Mouse (Mus musculus) CH12.LX (cell line): Measurements from ENCODE around the gene Il5ra. TPM values are rescaled to one million over a fixed set of nuclear protein-coding genes. Genes with fewer than 3 reads are reported as not detected.

Source experiments
- DNase-seq: peaks from one replicate; pipeline ENCODE4 v3.0.0-alpha.2; 2013; ENCODE audit errors: extremely low read depth
- H3K27ac ChIP-seq: 2 replicates; pipeline ENCODE4 v1.5.1; 2012; ENCODE audit warnings: low read depth, mild to moderate bottlenecking, control low read depth, moderate library complexity; ENCODE audit not compliant: insufficient read depth
- H3K27me3 ChIP-seq: replicated peaks from 2 replicates; pipeline ENCODE3; 2012; ENCODE audit warnings: inconsistent platforms
- H3K36me3 ChIP-seq, 2 experiments: replicated peaks in 1 of 2; 2 replicates each; pipeline versions ENCODE3 to v1.6.1; 2012; ENCODE audit warnings: inconsistent platforms in 1 of 2, low read length in 1 of 2, mild to moderate bottlenecking in 1 of 2, mixed read lengths in 1 of 2, moderate library complexity in 1 of 2; ENCODE audit not compliant: control insufficient read depth in 1 of 2, insufficient read depth in 1 of 2
- H3K4me1 ChIP-seq, 2 experiments: 2 replicates each; pipeline ENCODE4 v1.6.1; 2012; ENCODE audit warnings: inconsistent platforms in 1 of 2, moderate library complexity in 1 of 2; ENCODE audit not compliant: insufficient read depth in 2 of 2, control insufficient read depth in 1 of 2
- H3K4me2 ChIP-seq: 2 replicates; pipeline ENCODE4 v1.6.1; 2012; ENCODE audit warnings: low read depth, mild to moderate bottlenecking, control low read depth; ENCODE audit not compliant: poor library complexity, insufficient read depth, severe bottlenecking
- H3K4me3 ChIP-seq, 3 experiments: fragments of 150-350 bp in 1 of 3; sonication (generic) in 1 of 3; replicated peaks in 1 of 3; 2 replicates each; pipeline versions ENCODE3 to v1.5.1; 2011 to 2012; ENCODE audit warnings: low read depth in 2 of 3, low read length in 2 of 3, mild to moderate bottlenecking in 2 of 3, moderate library complexity in 2 of 3, control low read depth in 1 of 3, improper control_type of control experiment in 1 of 3, inconsistent platforms in 1 of 3, mixed read lengths in 1 of 3; ENCODE audit not compliant: poor library complexity in 1 of 3
- H3K79me2 ChIP-seq: replicated peaks from 2 replicates; pipeline ENCODE4 v1.6.1; 2012; ENCODE audit warnings: mild to moderate bottlenecking, moderate library complexity; ENCODE audit not compliant: control insufficient read depth, poor library complexity, insufficient read depth, severe bottlenecking; ENCODE audit errors: extremely low read depth
- H3K9ac ChIP-seq: 2 replicates; pipeline ENCODE4 v1.6.1; 2012; ENCODE audit warnings: low read depth, mild to moderate bottlenecking, control low read depth, moderate library complexity; ENCODE audit not compliant: insufficient read depth
- H3K9me3 ChIP-seq: replicated peaks from 2 replicates; pipeline ENCODE3; 2012; ENCODE audit warnings: low read length, inconsistent platforms, mixed read lengths
- BHLHE40 ChIP-seq: IDR thresholded peaks from 2 replicates; pipeline ENCODE4 v1.6.1; 2011; ENCODE audit warnings: mild to moderate bottlenecking, low read depth, low read length, improper control_type of control experiment
- EP300 ChIP-seq: IDR thresholded peaks from 2 replicates; pipeline ENCODE4 v1.6.1; 2011; ENCODE audit warnings: low read length, improper control_type of control experiment
- ETS1 ChIP-seq: conservative IDR thresholded peaks from 2 replicates; pipeline ENCODE4 v1.6.1; 2012; ENCODE audit warnings: low read depth, mild to moderate bottlenecking, inconsistent platforms, low read length, improper control_type of control experiment, moderate library complexity
- GABPA ChIP-seq: IDR thresholded peaks from 2 replicates; pipeline ENCODE4 v1.6.1; 2012; ENCODE audit warnings: low read depth, low read length, improper control_type of control experiment, inconsistent platforms; ENCODE audit not compliant: insufficient replicate concordance
- KAT2A ChIP-seq: IDR thresholded peaks from 2 replicates; pipeline ENCODE4 v1.6.1; 2012; ENCODE audit warnings: low read length, improper control_type of control experiment, inconsistent platforms; ENCODE audit not compliant: insufficient replicate concordance
- MAFK ChIP-seq: IDR thresholded peaks from 2 replicates; pipeline ENCODE4 v1.6.1; 2011; ENCODE audit warnings: low read length, improper control_type of control experiment; ENCODE audit not compliant: insufficient replicate concordance
- MAX ChIP-seq: IDR thresholded peaks from 2 replicates; pipeline ENCODE4 v1.6.1; 2011; ENCODE audit warnings: low read length, improper control_type of control experiment
- MXI1 ChIP-seq: IDR thresholded peaks from 2 replicates; pipeline ENCODE4 v1.6.1; 2011; ENCODE audit warnings: mild to moderate bottlenecking, low read depth, low read length, improper control_type of control experiment
- NRF1 ChIP-seq: IDR thresholded peaks from 2 replicates; pipeline ENCODE4 v1.6.1; 2014; ENCODE audit warnings: low read depth, mild to moderate bottlenecking, inconsistent platforms, low read length, improper control_type of control experiment, moderate library complexity
- POLR2AphosphoS2 ChIP-seq: IDR thresholded peaks from 2 replicates; pipeline ENCODE4 v1.6.1; 2011; ENCODE audit warnings: low read depth, low read length, improper control_type of control experiment
- SIN3A ChIP-seq: IDR thresholded peaks from 2 replicates; pipeline ENCODE4 v1.6.1; 2012; ENCODE audit warnings: low read length, improper control_type of control experiment, inconsistent platforms
- USF1 ChIP-seq: IDR thresholded peaks from 2 replicates; pipeline ENCODE4 v1.6.1; 2014; ENCODE audit warnings: low read depth, mild to moderate bottlenecking, inconsistent platforms, low read length, improper control_type of control experiment
- dilution Hi-C: fragments of 300-500 bp; cut with MboI; formaldehyde crosslinking; loops from 2 replicates; pipeline ENCODE4 v1.14.3; 2020; ENCODE audit warnings: low sequenced_read_pairs; ENCODE audit not compliant: extremely low pct_unique_long_range_greater_than_20kb, extremely low pct_ligation_motif_present
- in situ Hi-C: fragments of 300-500 bp; cut with MboI; formaldehyde crosslinking; loops from 3 replicates; pipeline ENCODE4 v1.14.3; 2019; ENCODE audit warnings: low sequenced_read_pairs, low pct_ligation_motif_present, low pct_unique_long_range_greater_than_20kb, mixed read lengths
- polyA plus RNA-seq: library from polyadenylated mRNA; unstranded; fragments of >175 nt; gene quantifications from 2 replicates; pipeline ENCODE4 v1.2.1, GENCODE M21; 2012; ENCODE audit warnings: low read depth; ENCODE audit not compliant: insufficient read length
- total RNA-seq, 2 experiments: library from RNA; depleted of rRNA; stranded (reverse); fragments of 300-350 nt in 1 of 2; fragments of >200 nt in 1 of 2; gene quantifications; 2 replicates each; pipeline ENCODE4 v1.2.3; 2012 to 2014

Il5ra gene
- total and polyA plus RNA-seq, 3 experiments, result 65.0 to 119 (median 70.2) TPM

- Histone ChIP-seq H3K4me2 (peak overlapping the region; percentile 35), H3K9me3 (no peaks in the 10 kb centered on the region), H3K9ac (peak overlapping the region; percentile 86), H3K4me3 (peak overlapping the region; percentile 60 to 74 (median 61)), H3K79me2 (peaks cover 29% of the 10 kb centered on the region), H3K27me3 (no peaks in the 10 kb centered on the region), H3K36me3 (peaks cover 9 to 25% of the 10 kb centered on the region in 2 experiments), H3K4me1 (peaks cover 3 to 65% of the 10 kb centered on the region in 2 experiments; a peak in 3 of 4 replicates), H3K27ac (peak overlapping the region; percentile 83)
- dilution Hi-C loops (no loop called here), in situ Hi-C loops (loop anchor here (5.0 kb wide), 1 partner anchor 131 kb away; no protein-coding TSS in a partner anchor)
- 0 out of 2 replicates have a peak, but pooled peaks have one; percentile 7 for TF ChIP-seq MAX
- TF ChIP-seq POLR2AphosphoS2, result no peak
- peak; percentile 59; the same call in 1 of the 2 replicates for TF ChIP-seq NRF1
- no peak for DNase-seq
Measured at GRCm38 (mm10) chr6:106793621-106794020, 44.8 kb upstream of the Il5ra start.

DNA sequence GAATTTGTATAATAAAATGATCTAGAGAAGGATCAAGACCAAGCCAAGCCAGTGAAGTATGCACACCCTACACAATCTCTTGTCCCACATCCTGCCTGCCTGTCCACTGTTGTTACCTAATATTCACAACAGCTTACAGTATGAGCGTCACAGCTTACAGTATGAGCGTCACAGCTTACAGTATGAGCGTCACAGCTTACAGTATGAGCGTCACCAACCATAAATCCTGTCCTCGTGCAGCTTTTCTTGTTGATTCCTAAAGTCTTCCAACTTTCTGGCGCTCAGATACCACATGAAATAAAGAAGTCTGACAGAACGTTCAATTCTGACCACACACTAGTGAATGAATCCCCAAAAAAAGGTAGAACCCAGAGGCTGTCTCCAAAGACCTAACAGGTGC, 44.3 kb upstream of the Il5ra start:
- H3K36me3 ChIP-seq, result peaks cover 13 to 31% of the 10 kb centered on the region in 2 experiments

GRCm38 (mm10) chr6:106792486-106792885, 43.6 kb upstream of the Il5ra start:
- Histone ChIP-seq H3K4me3 (peak overlapping the region in 1 of 3 experiments; percentile 74), H3K79me2 (peaks cover 32% of the 10 kb centered on the region), H3K27me3 (no peaks in the 10 kb centered on the region), H3K36me3 (peaks cover 14 to 37% of the 10 kb centered on the region in 2 experiments), H3K4me2 (peak overlapping the region; percentile 35), H3K9ac (peak overlapping the region; percentile 40; the same call in 1 of the 2 replicates), H3K27ac (peak overlapping the region; percentile 83), H3K9me3 (peaks cover 4% of the 10 kb centered on the region), H3K4me1 (peaks cover 3 to 58% of the 10 kb centered on the region in 2 experiments; a peak in 3 of 4 replicates)
- dilution Hi-C loops, result no loop called here
- no peak for TF ChIP-seq MAFK
- peak; percentile 63 for TF ChIP-seq ETS1
- TF ChIP-seq USF1, result no peak
- TF ChIP-seq MXI1, result peak; percentile 77; the same call in 1 of the 2 replicates
- TF ChIP-seq MAX, result peak; percentile 62; the same call in 1 of the 2 replicates
- TF ChIP-seq EP300, result peak; percentile 68; the same call in 1 of the 2 replicates
- TF ChIP-seq SIN3A, result peak; percentile 36; the same call in 1 of the 2 replicates
- DNase-seq, result peak; percentile 60
- in situ Hi-C loops, result loop anchor here (5.0 kb wide), 1 partner anchor 130 kb away; no protein-coding TSS in a partner anchor

More for the DNA sequence above, 44.3 kb upstream of the Il5ra start:
- no peak for DNase-seq
- peak overlapping the region; percentile 60 to 74 (median 61) for H3K4me3 ChIP-seq
- peaks cover 3 to 60% of the 10 kb centered on the region in 2 experiments; a peak in 3 of 4 replicates for H3K4me1 ChIP-seq
- peaks cover 31% of the 10 kb centered on the region for H3K79me2 ChIP-seq
- no peaks in the 10 kb centered on the region for H3K27me3 ChIP-seq
- in situ Hi-C loops (loop anchor here (5.0 kb wide), 1 partner anchor 131 kb away; no protein-coding TSS in a partner anchor), dilution Hi-C loops (no loop called here)
- H3K9ac ChIP-seq, result peak overlapping the region; percentile 86
- peak overlapping the region; percentile 35 for H3K4me2 ChIP-seq
- TF ChIP-seq KAT2A (no peak), BHLHE40 (peak; percentile 25; the same call in 1 of the 2 replicates), ETS1 (0 out of 2 replicates have a peak, but pooled peaks have one; percentile 13), GABPA (peak; percentile 28; the same call in 1 of the 2 replicates)
- peak overlapping the region; percentile 83 for H3K27ac ChIP-seq
- H3K9me3 ChIP-seq, result peaks cover 4% of the 10 kb centered on the region
